Mouse (Mus musculus) G1E-ER4 (cell line): ENCODE measurements around the gene Vpreb2. TPM values are rescaled to one million over a fixed set of nuclear protein-coding genes. Genes with fewer than 3 reads are reported as not detected.

Experiments used
- GATA1 ChIP-seq: IDR thresholded peaks from one replicate; pipeline ENCODE4 v1.8.0; 2012; ENCODE audit warnings: low read length, inconsistent platforms
- polyA plus RNA-seq: library from polyadenylated mRNA; stranded (reverse); fragments of >175 nt; gene quantifications from 2 replicates; pipeline ENCODE4 v1.2.3, GENCODE M21; 2012

Gene Vpreb2
- polyA plus RNA-seq, 1 experiment = not detected

DNA sequence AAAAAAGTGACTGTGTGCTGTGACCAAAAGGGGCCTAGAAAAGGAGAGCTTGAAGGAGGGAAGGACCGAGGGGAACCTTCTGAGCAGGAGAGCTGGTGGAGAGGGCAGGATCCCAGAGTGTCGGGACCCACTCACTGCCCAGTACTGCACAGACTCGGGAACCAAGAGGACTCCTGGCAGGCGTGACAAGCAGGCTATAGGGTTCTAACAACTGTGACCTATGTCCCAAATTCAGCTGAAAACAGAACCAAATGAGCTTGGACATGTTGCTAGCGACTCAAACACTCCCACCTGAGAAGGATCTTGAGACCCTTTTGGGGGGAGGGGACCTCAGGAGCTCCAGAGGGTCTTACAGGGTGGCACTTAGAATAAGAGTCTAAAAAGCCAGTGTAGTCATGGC, 4.8 kb downstream of the Vpreb2 start:
- no peak for TF ChIP-seq GATA1

DNA sequence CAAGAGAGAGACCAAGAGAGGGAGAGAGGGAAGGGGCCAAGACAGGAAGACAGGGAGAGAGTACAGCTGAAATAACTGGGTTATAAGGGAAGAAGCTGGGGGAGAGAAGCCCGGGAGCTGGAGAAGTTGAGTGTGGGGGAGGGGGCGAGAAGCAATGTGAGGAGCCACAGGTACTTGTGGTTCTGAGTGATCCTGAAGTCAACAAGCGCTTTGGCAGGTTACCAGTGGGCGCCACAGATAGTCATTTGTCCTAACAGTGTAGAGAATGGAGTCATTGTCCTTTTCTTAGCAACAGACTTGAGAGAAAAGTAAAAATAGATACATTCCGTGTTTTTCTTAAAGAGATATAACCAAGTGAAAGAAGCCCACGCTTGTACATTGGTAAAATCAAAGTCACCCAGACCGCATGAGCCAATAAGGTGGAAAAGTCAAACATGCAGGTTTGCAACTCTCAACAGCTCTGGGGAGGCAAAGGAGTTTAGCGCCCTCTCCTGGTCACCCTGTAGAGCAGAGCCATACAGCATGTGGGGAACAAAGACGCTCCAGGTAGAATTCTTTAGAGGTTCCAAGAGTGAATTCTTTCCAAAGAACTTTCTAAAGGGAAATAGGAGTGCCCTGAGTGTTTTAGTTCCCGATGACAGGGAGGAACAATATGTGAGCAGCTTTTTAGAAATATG, 6.4 kb downstream of the Vpreb2 start:
- no peak for TF ChIP-seq GATA1

DNA sequence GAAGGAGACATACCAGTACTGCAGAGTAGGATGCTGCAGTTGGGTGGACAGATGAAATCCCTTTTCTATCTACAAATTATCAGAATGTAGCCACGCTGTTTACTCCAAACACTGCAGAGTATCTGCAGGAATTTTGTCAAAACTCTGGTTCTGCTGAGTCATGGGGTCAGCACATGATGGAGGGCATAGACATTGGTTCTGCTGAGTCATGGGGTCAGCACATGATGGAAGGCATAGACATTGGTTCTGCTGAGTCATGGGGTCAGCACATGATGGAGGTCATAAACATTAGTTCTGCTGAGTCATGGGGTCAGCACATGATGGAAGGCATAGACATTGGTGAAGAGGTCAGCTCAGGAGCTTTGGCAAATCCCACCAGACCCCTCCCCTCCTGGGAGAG, 7.5 kb downstream of the Vpreb2 start:
- TF ChIP-seq GATA1 = no peak

DNA sequence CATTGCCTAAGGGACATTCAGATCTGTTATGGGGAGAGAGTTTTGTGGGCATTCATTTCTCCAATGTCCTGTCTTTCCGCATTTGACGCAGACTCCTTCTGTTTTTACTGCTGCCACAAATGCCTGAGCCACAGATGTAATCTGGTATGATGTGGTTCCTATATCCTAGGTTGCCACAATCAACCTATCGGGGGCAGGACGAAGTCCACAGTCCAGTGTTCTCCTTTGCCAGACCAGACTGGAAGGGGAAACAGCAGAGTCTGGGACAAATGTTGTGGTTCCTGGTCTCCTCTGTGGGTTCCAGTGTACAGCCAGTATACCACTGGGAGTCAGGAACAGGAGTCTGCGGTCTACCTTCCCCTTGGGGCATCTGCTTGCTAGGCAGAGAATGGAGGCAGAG, 19.4 kb downstream of the Vpreb2 start:
- TF ChIP-seq GATA1 = no peak

DNA sequence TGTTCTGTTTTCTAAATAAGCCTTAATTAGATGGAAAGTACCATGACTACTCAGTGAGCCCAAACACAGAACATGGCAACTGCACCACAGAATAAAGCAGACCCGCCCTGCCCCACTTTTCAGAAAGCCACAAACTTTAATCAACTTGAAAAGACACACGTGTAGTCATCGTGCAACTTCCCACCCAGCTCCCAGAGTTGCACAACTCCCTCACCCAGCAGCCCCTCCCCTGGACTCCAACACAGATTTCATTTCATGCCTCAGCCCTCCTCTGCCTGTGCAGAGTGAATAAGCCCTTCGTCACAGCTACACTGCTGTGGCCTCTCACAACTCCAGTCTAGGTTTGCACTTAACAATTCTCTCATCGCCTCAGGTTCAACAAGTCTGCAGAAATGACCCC, 24.4 kb downstream of the Vpreb2 start:
- no peak for TF ChIP-seq GATA1

DNA sequence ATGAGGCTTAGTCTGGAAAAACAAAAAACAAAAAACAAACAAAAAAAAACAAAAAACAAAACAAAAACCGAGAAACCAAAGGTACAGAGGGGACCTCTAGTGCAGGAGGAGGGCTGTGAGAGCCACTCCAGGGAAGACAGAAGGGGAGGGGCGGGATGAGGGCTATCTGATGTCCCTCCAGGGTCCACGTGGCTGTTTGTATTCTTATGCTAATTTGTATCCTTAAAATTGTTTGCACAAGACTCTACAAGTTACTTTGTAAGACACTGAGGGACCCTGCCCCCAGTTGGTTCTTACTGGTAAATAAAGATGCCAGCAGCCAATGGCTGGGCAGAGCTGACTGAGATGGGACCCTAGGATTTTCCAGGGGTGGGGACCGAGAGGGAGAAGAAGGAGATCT, 26.9 kb downstream of the Vpreb2 start:
- no peak for TF ChIP-seq GATA1

DNA sequence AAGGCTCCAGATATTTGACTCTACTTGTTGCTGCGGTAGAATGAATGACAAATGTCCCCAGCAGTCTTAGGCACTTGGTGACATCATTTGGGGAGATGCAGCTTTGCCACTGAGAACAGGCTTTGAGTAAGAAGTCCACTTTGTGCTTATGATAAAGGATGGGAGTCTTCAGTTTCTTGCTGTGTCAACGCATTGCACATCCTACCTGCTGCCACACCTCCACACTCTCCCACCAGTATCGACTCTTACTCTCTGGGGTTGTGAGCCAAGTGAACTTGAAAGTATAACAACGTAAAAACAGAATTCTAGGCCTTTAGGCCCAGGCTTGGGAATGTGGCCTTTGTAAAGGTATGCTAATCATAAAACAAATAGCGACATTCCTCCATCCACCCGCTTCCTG, 30.9 kb downstream of the Vpreb2 start:
- no peak for TF ChIP-seq GATA1

DNA sequence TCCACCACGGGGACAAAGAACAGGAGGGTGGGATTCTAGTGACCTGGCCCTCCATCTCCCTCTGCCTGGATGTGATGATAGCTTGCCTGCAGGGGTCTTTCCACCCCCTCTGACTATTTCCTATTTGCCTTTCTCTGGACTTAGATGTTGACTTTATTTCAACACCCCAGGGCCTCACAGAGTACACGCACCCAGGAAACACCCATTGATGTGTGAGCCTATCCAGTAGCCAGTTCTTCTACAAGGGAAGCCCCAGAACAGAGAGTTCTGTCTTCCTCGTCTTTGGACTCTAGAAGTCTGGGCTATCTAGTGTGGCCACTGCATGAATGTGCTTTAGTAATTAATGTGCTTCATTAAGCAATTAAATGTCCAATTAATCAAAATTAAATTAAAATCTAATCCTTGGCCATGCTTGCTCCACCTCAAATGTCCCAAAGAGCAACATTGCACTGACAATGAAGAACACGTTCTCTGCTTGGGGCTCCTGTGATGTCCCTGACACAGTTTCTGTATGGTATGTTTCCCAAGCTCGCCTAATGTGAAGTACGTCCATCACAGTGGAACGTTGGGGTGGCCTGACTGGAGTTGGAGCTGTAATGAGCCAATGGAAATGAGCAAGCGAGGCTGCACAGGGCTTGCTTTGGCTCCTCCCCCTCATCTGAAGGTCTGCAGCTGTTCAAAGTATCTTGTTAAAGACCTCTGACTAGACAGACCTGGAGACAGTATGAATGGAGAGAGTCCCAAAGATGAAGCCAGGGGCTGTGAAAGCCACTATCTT, 42.7 kb downstream of the Vpreb2 start:
- no peak for TF ChIP-seq GATA1

DNA sequence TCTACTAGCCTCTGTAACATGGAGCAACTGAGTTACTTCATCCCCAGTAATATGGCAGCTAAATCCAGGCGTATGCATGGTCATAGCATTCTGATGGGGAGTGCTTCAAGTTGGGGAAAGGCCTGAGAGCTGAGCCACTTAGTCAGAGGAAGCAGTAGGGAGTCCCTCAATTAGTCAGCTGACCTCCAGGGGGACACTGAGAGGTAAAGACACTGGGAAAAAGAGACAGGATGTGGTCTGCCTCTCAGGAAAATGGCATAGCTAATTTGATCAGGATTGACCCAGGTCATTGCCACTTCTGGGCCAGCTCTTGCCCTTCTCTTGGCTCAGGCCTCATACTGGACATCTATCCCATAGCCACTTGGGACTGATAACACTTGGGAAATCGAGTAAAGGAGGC, 47.1 kb downstream of the Vpreb2 start:
- no peak for TF ChIP-seq GATA1

Other genes starting within 250 kb of the Vpreb2 start
- gene Med15, start 247.5 kb upstream of the Vpreb2 start, polyA plus RNA-seq = 176 and 227 TPM in 2 replicates
- gene Klhl22, start 220.8 kb upstream of the Vpreb2 start, polyA plus RNA-seq = not detected in 2 replicates
- gene Scarf2, start 183.1 kb upstream of the Vpreb2 start, polyA plus RNA-seq = not detected in 2 replicates
- gene B830017H08Rik, start 147.3 kb upstream of the Vpreb2 start, polyA plus RNA-seq = not detected in 2 replicates
- 0.62 and 1.5 TPM in 2 replicates for gene Car15, start 142.1 kb upstream of the Vpreb2 start, polyA plus RNA-seq
- 0.28 and 0.68 TPM in 2 replicates for gene Gm20518, start 88.8 kb upstream of the Vpreb2 start, polyA plus RNA-seq
- gene Tssk1, start 86.2 kb upstream of the Vpreb2 start, polyA plus RNA-seq = not detected in 2 replicates
- gene Dgcr2, start 81.9 kb upstream of the Vpreb2 start, polyA plus RNA-seq = 17.4 and 26.3 TPM in 2 replicates
- not detected in 2 replicates for gene Tssk2, start 81.8 kb upstream of the Vpreb2 start, polyA plus RNA-seq
- gene Ess2, start 69.1 kb upstream of the Vpreb2 start, polyA plus RNA-seq = 25.9 and 26.0 TPM in 2 replicates
- not detected in 2 replicates for gene Gsc2, start 65.4 kb upstream of the Vpreb2 start, polyA plus RNA-seq
- 219 and 287 TPM in 2 replicates for gene Slc25a1, start 52.2 kb upstream of the Vpreb2 start, polyA plus RNA-seq
- gene Dgcr6, start 72.4 kb downstream of the Vpreb2 start, polyA plus RNA-seq = 41.0 and 45.2 TPM in 2 replicates
- 6.0 and 7.7 TPM in 2 replicates for gene Prodh, start 109.8 kb downstream of the Vpreb2 start, polyA plus RNA-seq
- 0.03 TPM in 1 of 2 replicates, not detected in the other for gene Rtn4r, start 147.2 kb downstream of the Vpreb2 start, polyA plus RNA-seq
- not detected in 2 replicates for gene Ccdc188, start 237.5 kb downstream of the Vpreb2 start, polyA plus RNA-seq